In genomic region chr9:96938887-96939286, GRCm38 (mm10) we compare ENCODE assay signal across 19 mouse cellular contexts. TPM values are rescaled to one million over a fixed set of nuclear protein-coding genes. Genes with fewer than 3 reads are reported as not detected.
DNase-seq lines count a peak whose midpoint lies in the region; ATAC-seq lines count a peak whose summit lies in the region.
"Had no signal": no experiment of that assay in that cellular context is flagged by ENCODE, and none has a peak within 500 bp of the region (broad histone marks: within the 10 kb centered on the region; RNA-seq: fewer than 3 reads in every experiment).

No protein-coding gene starts in this region.

- ATAC-seq in kidney, embryonic 14.5 days (ENCODE audit: low FRiP score, low TSS enrichment), result peak; percentile 39; the same call in 1 of the 2 replicates
- peak; percentile 33; the same call in 1 of the 2 replicates for ATAC-seq in embryonic facial prominence, embryonic 14.5 days (ENCODE audit: low read depth)
- peak; percentile 68 for ATAC-seq in hindbrain, embryonic 15.5 days (ENCODE audit: low FRiP score, low read depth)
- ATAC-seq in neural tube, embryonic 12.5 days (ENCODE audit: low FRiP score, low read depth), result peak; percentile 82
- ATAC-seq in liver, embryonic 11.5 days (replicated peaks; ENCODE audit: low FRiP score), result no peak

- no peak for DNase-seq in kidney, adult 8-10 months
- no peak for DNase-seq in embryonic facial prominence, embryonic 14.5 days (ENCODE audit: low spot score)
- DNase-seq in gastrocnemius, postnatal 25 days, result no peak
- no peak for DNase-seq in heart, embryonic 10.5 days (ENCODE audit: low spot score)
- DNase-seq in liver, embryonic 11.5 days (ENCODE audit: low spot score), result no peak
- DNase-seq: adrenal gland, adult 2 months; cerebellum, adult 18-20 months; gastrocnemius, postnatal 36 days; heart, postnatal 14 days; lung, postnatal 10 days; right cerebral cortex, postnatal 4 days had no signal

- H3K4me3 ChIP-seq in kidney, embryonic 14.5 days (ENCODE audit: low read length), result no peak overlapping the region
- no peak overlapping the region for H3K4me3 ChIP-seq in embryonic facial prominence, embryonic 14.5 days (ENCODE audit: low read depth, low read length)
- no peak overlapping the region for H3K4me3 ChIP-seq in hindbrain, embryonic 15.5 days
- no peak overlapping the region for H3K4me3 ChIP-seq in neural tube, embryonic 12.5 days
- no peak overlapping the region for H3K4me3 ChIP-seq in heart, embryonic 10.5 days
- no peak overlapping the region for H3K4me3 ChIP-seq in liver, embryonic 11.5 days (ENCODE audit: low read depth, low read length)
- H3K4me3 ChIP-seq: forebrain, embryonic 10.5 days; left cerebral cortex, adult 2 months; liver, embryonic 15.5 days; megakaryocyte, embryonic 14.5 days had no signal

- no peaks in the 10 kb centered on the region for H3K4me1 ChIP-seq in kidney, embryonic 14.5 days (ENCODE audit: control insufficient read depth, insufficient read depth, low read length)
- H3K4me1 ChIP-seq in embryonic facial prominence, embryonic 14.5 days (ENCODE audit: control insufficient read depth, insufficient read depth, low read length), result no peaks in the 10 kb centered on the region
- H3K4me1 ChIP-seq in hindbrain, embryonic 15.5 days (replicated peaks), result peaks cover 12% of the 10 kb centered on the region
- H3K4me1 ChIP-seq in neural tube, embryonic 12.5 days, result peaks cover 5% of the 10 kb centered on the region
- H3K4me1 ChIP-seq in heart, embryonic 10.5 days, result no peaks in the 10 kb centered on the region
- no peaks in the 10 kb centered on the region for H3K4me1 ChIP-seq in liver, embryonic 11.5 days (replicated peaks; ENCODE audit: control insufficient read depth, insufficient read depth, low read length)
- H3K4me1 ChIP-seq: forebrain, embryonic 10.5 days; liver, embryonic 15.5 days had no signal

- H3K27me3 ChIP-seq in kidney, embryonic 14.5 days (ENCODE audit: control insufficient read depth, insufficient read depth, low read length), result no peaks in the 10 kb centered on the region
- no peaks in the 10 kb centered on the region for H3K27me3 ChIP-seq in embryonic facial prominence, embryonic 14.5 days (replicated peaks; ENCODE audit: control insufficient read depth, insufficient read depth, low read length)
- no peaks in the 10 kb centered on the region for H3K27me3 ChIP-seq in hindbrain, embryonic 15.5 days
- H3K27me3 ChIP-seq in neural tube, embryonic 12.5 days (replicated peaks), result no peaks in the 10 kb centered on the region
- no peaks in the 10 kb centered on the region for H3K27me3 ChIP-seq in heart, embryonic 10.5 days (ENCODE audit: insufficient read depth, poor library complexity, severe bottlenecking)
- H3K27me3 ChIP-seq in liver, embryonic 11.5 days (replicated peaks; ENCODE audit: control insufficient read depth, insufficient read depth, low read length), result peaks cover 13% of the 10 kb centered on the region

- no peaks in the 10 kb centered on the region; the same call in 1 of the 2 replicates for H3K9me3 ChIP-seq in kidney, embryonic 14.5 days (ENCODE audit: control insufficient read depth, low read length)
- H3K9me3 ChIP-seq in embryonic facial prominence, embryonic 14.5 days (ENCODE audit: control insufficient read depth, low read length), result no peaks in the 10 kb centered on the region
- no peaks in the 10 kb centered on the region for H3K9me3 ChIP-seq in hindbrain, embryonic 15.5 days
- peaks cover 10% of the 10 kb centered on the region; the same call in 1 of the 2 replicates for H3K9me3 ChIP-seq in neural tube, embryonic 12.5 days
- no peaks in the 10 kb centered on the region for H3K9me3 ChIP-seq in heart, embryonic 10.5 days
- H3K9me3 ChIP-seq in liver, embryonic 11.5 days (ENCODE audit: control insufficient read depth, low read length), result no peaks in the 10 kb centered on the region
- H3K9me3 ChIP-seq: liver, embryonic 15.5 days had no signal

- no peak overlapping the region for H3K9ac ChIP-seq in kidney, embryonic 14.5 days (ENCODE audit: low read depth, low read length)
- H3K9ac ChIP-seq in embryonic facial prominence, embryonic 14.5 days (ENCODE audit: low read depth, low read length), result no peak overlapping the region
- H3K9ac ChIP-seq in hindbrain, embryonic 15.5 days, result no peak overlapping the region
- no peak overlapping the region for H3K9ac ChIP-seq in neural tube, embryonic 12.5 days
- H3K9ac ChIP-seq in liver, embryonic 11.5 days (ENCODE audit: low read depth, low read length), result no peak overlapping the region
- H3K9ac ChIP-seq: liver, embryonic 15.5 days had no signal

- peaks cover 17% of the 10 kb centered on the region for H3K36me3 ChIP-seq in kidney, embryonic 14.5 days (ENCODE audit: control insufficient read depth, insufficient read depth, low read length)
- no peaks in the 10 kb centered on the region for H3K36me3 ChIP-seq in embryonic facial prominence, embryonic 14.5 days (ENCODE audit: control insufficient read depth, insufficient read depth, low read length)
- H3K36me3 ChIP-seq in hindbrain, embryonic 15.5 days, result no peaks in the 10 kb centered on the region
- H3K36me3 ChIP-seq in neural tube, embryonic 12.5 days, result peaks cover 36% of the 10 kb centered on the region
- peaks cover 34% of the 10 kb centered on the region for H3K36me3 ChIP-seq in heart, embryonic 10.5 days
- H3K36me3 ChIP-seq in liver, embryonic 11.5 days (ENCODE audit: control insufficient read depth, insufficient read depth, low read length), result peaks cover 2% of the 10 kb centered on the region; the same call in 1 of the 2 replicates
- H3K36me3 ChIP-seq: liver, embryonic 15.5 days had no signal

- no peak overlapping the region for H3K4me2 ChIP-seq in kidney, embryonic 14.5 days (replicated peaks; ENCODE audit: low read depth, low read length)
- H3K4me2 ChIP-seq in embryonic facial prominence, embryonic 14.5 days (ENCODE audit: low read depth, low read length), result no peak overlapping the region
- no peak overlapping the region for H3K4me2 ChIP-seq in hindbrain, embryonic 15.5 days
- no peak overlapping the region for H3K4me2 ChIP-seq in neural tube, embryonic 12.5 days (replicated peaks)
- no peak overlapping the region for H3K4me2 ChIP-seq in liver, embryonic 11.5 days
- H3K4me2 ChIP-seq: heart, embryonic 11.5 days; liver, embryonic 15.5 days had no signal

- WGBS in kidney, embryonic 14.5 days, result 72% methylated on average over 5 of the region's 5 CpGs
- WGBS in embryonic facial prominence, embryonic 14.5 days, result 61% methylated on average over 5 of the region's 5 CpGs
- 51% methylated on average over 5 of the region's 5 CpGs for WGBS in hindbrain, embryonic 15.5 days
- 59% methylated on average over 5 of the region's 5 CpGs for WGBS in neural tube, embryonic 12.5 days
- 84% methylated on average over 5 of the region's 5 CpGs for WGBS in heart, embryonic 10.5 days
- WGBS in liver, embryonic 11.5 days, result 77% methylated on average over 5 of the region's 5 CpGs

- H3K27ac ChIP-seq in kidney, embryonic 14.5 days (ENCODE audit: low read depth, low read length), result no peak overlapping the region
- H3K27ac ChIP-seq in embryonic facial prominence, embryonic 14.5 days (replicated peaks; ENCODE audit: low read depth, low read length), result no peak overlapping the region
- H3K27ac ChIP-seq in hindbrain, embryonic 15.5 days (replicated peaks), result peak overlapping the region; percentile 2; the same call in 1 of the 2 replicates
- H3K27ac ChIP-seq in neural tube, embryonic 12.5 days, result peak overlapping the region; percentile 62; the same call in 1 of the 2 replicates
- no peak overlapping the region for H3K27ac ChIP-seq in heart, embryonic 10.5 days
- H3K27ac ChIP-seq in liver, embryonic 11.5 days (ENCODE audit: low read depth, low read length), result no peak overlapping the region
- H3K27ac ChIP-seq: forebrain, embryonic 10.5 days; left cerebral cortex, adult 2 months; liver, embryonic 15.5 days had no signal

RNA-seq across cellular contexts. Expression of gene Pxylp1, which starts 46.4 kb away (rescaled TPM):
- 10.6 and 19.3 TPM in 2 replicates for polyA plus RNA-seq in kidney, embryonic 14.5 days (2014; fragmentation: Nextera tagmentation; extraction: Ambion mirVana)
- 31.4 and 34.7 TPM in 2 replicates for polyA plus RNA-seq in embryonic facial prominence, embryonic 14.5 days (2014; fragmentation: Nextera tagmentation; extraction: Ambion mirVana)
- polyA plus RNA-seq in hindbrain, embryonic 15.5 days (2015; fragmentation: Nextera tagmentation; extraction: Ambion mirVana), result 32.6 and 39.0 TPM in 2 replicates
- polyA plus RNA-seq in neural tube, embryonic 12.5 days (2016; fragmentation: Nextera tagmentation; extraction: Ambion mirVana), result 41.2 and 42.6 TPM in 2 replicates
- 1 to 10 TPM; 1.7 to 1.8 TPM for total RNA-seq in gastrocnemius, postnatal 25 days (2021)
- polyA plus RNA-seq in heart, embryonic 10.5 days (2016; fragmentation: Nextera tagmentation; extraction: Ambion mirVana), result 22.8 and 42.4 TPM in 2 replicates
- 3.4 and 5.5 TPM in 2 replicates for polyA plus RNA-seq in liver, embryonic 11.5 days (2014; fragmentation: Nextera tagmentation; extraction: Ambion mirVana)

Comparison
In these comparisons a context has a peak if more than half of its experiments do, and no peak if none do; other contexts are left out.
1. H3K27ac ChIP-seq: peak in hindbrain, embryonic 15.5 days (single experiment) and neural tube, embryonic 12.5 days (single experiment); none in kidney, embryonic 14.5 days (single experiment), embryonic facial prominence, embryonic 14.5 days (single experiment), heart, embryonic 10.5 days (single experiment) and liver, embryonic 11.5 days (single experiment).